Mouse (Mus musculus): Measurements from ENCODE around the gene Fignl1.

GRCm38 (mm10) chr11:11742626-11743025, 66.1 kb downstream of the Fignl1 start:
- no peak for TF ChIP-seq POLR2A (IDR thresholded peaks at IDR 0.05; ENCODE audit: insufficient read length, low read depth)
- TF ChIP-seq USF1 (IDR thresholded peaks at IDR 0.05; ENCODE audit: low read depth), result no peak
- no peak for TF ChIP-seq CEBPB (IDR thresholded peaks at IDR 0.05; ENCODE audit: insufficient read depth, poor library complexity, severe bottlenecking)
- no peak for TF ChIP-seq E2F4 (IDR thresholded peaks at IDR 0.05; ENCODE audit: insufficient read depth)

Data from myocyte (in vitro differentiated cells).